Mouse (Mus musculus): Measurements from ENCODE around the gene Gm7995.
"Not testable (repeated sequence)": the region's sequence is repeated elsewhere in the genome, so short reads cannot be mapped to it uniquely, and the experiment has no call there.

Gene Gm7995

DNA sequence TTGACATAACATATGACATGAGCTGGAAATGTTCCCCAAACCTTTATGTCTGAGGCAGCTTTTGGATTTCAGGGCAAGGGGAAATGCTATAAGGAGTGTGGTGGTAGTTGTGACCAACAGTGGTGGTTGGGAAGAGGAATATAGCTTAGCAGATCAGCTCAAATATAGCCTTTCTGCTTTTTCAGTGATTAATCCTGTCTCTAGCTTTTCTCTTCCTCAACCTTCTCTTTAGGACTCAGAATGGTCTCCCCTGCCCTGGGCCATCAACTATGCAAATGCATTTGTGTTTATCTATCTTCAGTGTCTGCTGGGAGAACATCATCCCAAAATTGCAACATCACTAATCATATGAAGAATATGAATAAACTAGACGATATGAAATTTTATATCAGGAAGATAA, at the start of gene Gm7995:
Gene Gm7995 (plus strand): TSS at position 301 of the 400 bp plus-strand sequence.
- not testable (repeated sequence) for DNase-seq

DNA sequence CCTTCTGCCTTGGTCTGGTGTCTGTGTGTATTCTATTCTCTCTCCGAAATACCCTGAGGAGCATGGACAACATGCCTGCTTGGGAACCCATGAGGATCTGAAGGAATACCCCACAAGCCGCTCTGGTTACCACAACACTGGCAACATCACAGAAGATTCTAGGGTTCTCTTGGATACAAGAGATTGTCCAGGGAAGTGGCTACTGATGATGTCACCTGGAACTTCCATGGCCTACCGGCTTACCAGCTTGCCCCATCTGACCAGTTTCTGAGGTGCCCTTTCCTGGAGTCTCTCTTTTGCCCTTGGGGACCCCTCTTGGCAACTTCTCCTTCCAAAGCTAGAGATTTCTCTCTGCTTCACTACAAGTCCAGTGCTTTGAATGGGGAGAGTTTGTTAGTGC, 12.8 kb upstream of the Gm7995 start, which contains the start of gene Gm9611:
Gene Gm9611 (minus strand): TSS at position 101 of the 400 bp plus-strand sequence.
- DNase-seq, result not testable (repeated sequence)
